Mouse (Mus musculus): ENCODE data around the gene Lama2. TPM values are rescaled to one million over a fixed set of nuclear protein-coding genes. Genes with fewer than 3 reads are reported as not detected.

The Lama2 gene
- polyA plus RNA-seq, 2 experiments: 14.6 to 20.5 TPM

DNA sequence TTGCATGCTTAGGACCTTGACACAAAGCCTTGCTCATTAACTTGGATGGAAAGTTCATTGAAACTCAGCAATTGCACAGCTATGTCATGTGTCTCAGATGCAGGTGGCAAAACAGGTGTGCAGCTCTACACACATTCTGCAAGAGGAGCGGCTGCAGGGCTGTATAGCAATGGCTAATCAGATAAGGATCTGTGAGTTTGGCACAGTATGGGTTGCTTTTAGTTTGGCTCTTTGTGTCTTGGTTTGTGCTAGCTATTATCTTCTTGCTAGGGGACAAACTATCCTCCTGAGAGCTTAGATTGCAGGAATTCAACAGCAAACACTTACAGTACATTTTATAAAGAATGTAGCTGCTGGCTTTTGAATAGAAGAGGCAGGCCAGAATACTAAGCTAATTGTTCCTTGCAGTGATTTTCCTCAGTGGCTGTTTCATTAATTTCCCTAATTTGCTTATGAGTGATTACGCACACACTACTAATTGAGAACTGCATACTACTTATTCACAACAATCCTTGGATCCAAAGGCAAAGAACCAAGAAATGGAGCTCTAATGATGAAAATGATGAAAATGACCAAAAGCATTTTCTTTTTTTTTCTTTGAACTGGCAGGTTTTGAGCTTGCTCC is 617.9 kb downstream of the Lama2 start:
- Histone ChIP-seq H3K27ac (replicated peaks; ENCODE audit: low read depth, low read length) (no peak overlapping the region), H3K9ac (ENCODE audit: low read depth, low read length, severe bottlenecking) (no peak overlapping the region), H3K36me3 (ENCODE audit: control insufficient read depth, insufficient read depth, low read length) (no peaks in the 10 kb centered on the region), H3K9me3 (ENCODE audit: control insufficient read depth, low read length) (no peaks in the 10 kb centered on the region), H3K27me3 (ENCODE audit: control insufficient read depth, insufficient read depth, low read length) (no peaks in the 10 kb centered on the region), H3K4me1 (ENCODE audit: control insufficient read depth, insufficient read depth, low read length) (no peaks in the 10 kb centered on the region), H3K4me2 (replicated peaks; ENCODE audit: low read depth, low read length, severe bottlenecking) (no peak overlapping the region), H3K4me3 (replicated peaks; ENCODE audit: low read length) (no peak overlapping the region)
- no peak for TF ChIP-seq POLR2A (IDR thresholded peaks at IDR 0.05; ENCODE audit: borderline replicate concordance, extremely low read depth, insufficient read depth, insufficient read length)
- 71% methylated on average over 2 of the region's 2 CpGs for WGBS
- ATAC-seq (ENCODE audit: low FRiP score, low read depth): no peak
- DNase-seq (ENCODE audit: low spot score): no peak

DNA sequence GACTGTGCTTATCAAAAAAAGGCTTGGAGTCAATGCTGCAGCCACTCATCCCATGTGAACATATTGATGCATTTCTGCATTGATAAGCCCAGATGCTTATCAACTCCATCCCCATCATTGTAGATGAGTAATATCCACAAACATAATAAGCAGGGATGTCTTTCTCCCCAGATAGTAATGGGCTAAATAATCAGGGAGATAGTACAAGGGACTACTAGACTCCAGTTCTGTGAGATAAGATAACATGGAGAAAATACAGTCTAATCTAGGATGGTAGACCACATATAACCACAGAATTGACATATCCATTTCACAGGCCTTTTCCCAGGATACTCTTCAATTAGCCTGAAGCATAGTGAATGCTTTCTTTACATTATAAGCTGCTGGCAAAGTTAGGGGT is 622.9 kb downstream of the Lama2 start:
- H3K4me2 ChIP-seq (replicated peaks; ENCODE audit: low read depth, low read length, severe bottlenecking): no peak overlapping the region
- no peaks in the 10 kb centered on the region for H3K9me3 ChIP-seq (ENCODE audit: control insufficient read depth, low read length)
- DNase-seq (ENCODE audit: low spot score) (no peak), ATAC-seq (ENCODE audit: low FRiP score, low read depth) (no peak)
- no peak overlapping the region for H3K27ac ChIP-seq (replicated peaks; ENCODE audit: low read depth, low read length)
- no peak overlapping the region for H3K4me3 ChIP-seq (replicated peaks; ENCODE audit: low read length)
- no peak overlapping the region for H3K9ac ChIP-seq (ENCODE audit: low read depth, low read length, severe bottlenecking)
- no peaks in the 10 kb centered on the region for H3K27me3 ChIP-seq (ENCODE audit: control insufficient read depth, insufficient read depth, low read length)
- H3K36me3 ChIP-seq (ENCODE audit: control insufficient read depth, insufficient read depth, low read length): no peaks in the 10 kb centered on the region
- TF ChIP-seq POLR2A (IDR thresholded peaks at IDR 0.05; ENCODE audit: borderline replicate concordance, extremely low read depth, insufficient read depth, insufficient read length): no peak
- 0 out of 2 replicates have a peak, but pooled peaks cover 11% of the 10 kb centered on the region for H3K4me1 ChIP-seq (ENCODE audit: control insufficient read depth, insufficient read depth, low read length)

DNA sequence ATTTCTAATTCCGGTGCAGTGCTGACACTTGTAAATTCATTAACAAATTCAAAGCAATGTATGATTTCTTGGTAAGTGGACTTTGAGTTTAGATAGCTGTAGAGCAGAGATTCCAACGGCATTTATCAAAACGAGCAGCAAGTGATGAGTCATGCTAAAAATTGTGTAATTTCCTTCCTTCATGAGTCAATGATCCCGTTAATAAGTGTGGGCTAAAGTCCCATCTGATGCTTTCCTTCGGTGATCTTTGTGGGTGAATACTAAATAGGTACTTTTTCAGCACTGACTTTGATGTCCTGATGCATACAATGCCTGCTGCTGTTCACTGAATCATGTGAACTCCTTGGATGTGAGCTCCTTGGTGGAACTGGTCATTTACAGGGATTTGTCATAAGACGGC is 623.6 kb downstream of the Lama2 start:
- DNase-seq (ENCODE audit: low spot score) (no peak), ATAC-seq (ENCODE audit: low FRiP score, low read depth) (no peak)
- Histone ChIP-seq H3K36me3 (ENCODE audit: control insufficient read depth, insufficient read depth, low read length) (no peaks in the 10 kb centered on the region), H3K4me1 (ENCODE audit: control insufficient read depth, insufficient read depth, low read length) (0 out of 2 replicates have a peak, but pooled peaks cover 11% of the 10 kb centered on the region), H3K27me3 (ENCODE audit: control insufficient read depth, insufficient read depth, low read length) (no peaks in the 10 kb centered on the region), H3K4me2 (replicated peaks; ENCODE audit: low read depth, low read length, severe bottlenecking) (no peak overlapping the region), H3K27ac (replicated peaks; ENCODE audit: low read depth, low read length) (no peak overlapping the region), H3K9ac (ENCODE audit: low read depth, low read length, severe bottlenecking) (no peak overlapping the region), H3K9me3 (ENCODE audit: control insufficient read depth, low read length) (no peaks in the 10 kb centered on the region), H3K4me3 (replicated peaks; ENCODE audit: low read length) (no peak overlapping the region)
- WGBS: 75% methylated on average over 6 of the region's 6 CpGs
- TF ChIP-seq POLR2A (IDR thresholded peaks at IDR 0.05; ENCODE audit: borderline replicate concordance, extremely low read depth, insufficient read depth, insufficient read length): no peak

DNA sequence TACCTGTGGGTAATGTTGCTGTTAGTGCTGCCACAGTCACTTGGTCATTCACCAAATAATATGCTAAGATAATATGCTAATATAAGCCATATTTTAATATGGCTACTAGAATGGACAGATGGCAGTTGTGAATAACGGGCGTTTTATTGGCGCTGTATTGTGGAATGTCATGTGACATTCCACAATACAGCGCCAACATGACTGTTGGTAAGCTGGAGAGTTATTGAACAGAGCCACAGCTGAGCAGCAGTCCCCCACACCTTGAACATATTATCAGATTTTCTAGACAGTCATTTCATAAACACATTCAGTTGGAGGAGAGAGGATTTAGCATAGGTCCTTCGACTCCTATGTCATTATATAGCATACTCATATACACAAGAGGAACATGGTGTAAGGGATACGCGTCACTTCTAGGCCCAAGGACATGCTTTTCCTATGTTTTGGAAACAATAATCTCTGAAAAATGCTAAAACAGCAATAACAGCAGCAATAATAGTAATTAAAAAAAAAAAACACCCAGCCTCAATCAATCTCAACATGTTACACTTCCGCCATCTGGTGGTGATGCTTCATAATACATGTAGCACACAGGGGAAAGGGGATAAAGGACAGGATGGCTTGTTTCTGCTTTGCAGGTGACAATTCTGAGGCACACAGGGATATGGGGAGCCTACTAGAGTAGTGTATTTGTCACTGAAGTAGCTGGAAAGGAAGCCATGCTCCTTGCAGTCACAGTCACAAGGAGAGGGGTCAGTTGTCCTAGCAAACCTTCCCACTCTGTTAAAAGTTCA is 624.2 kb downstream of the Lama2 start:
- WGBS: 60% methylated on average over 8 of the region's 8 CpGs
- Histone ChIP-seq H3K4me1 (ENCODE audit: control insufficient read depth, insufficient read depth, low read length) (0 out of 2 replicates have a peak, but pooled peaks cover 11% of the 10 kb centered on the region), H3K4me2 (replicated peaks; ENCODE audit: low read depth, low read length, severe bottlenecking) (no peak overlapping the region), H3K4me3 (replicated peaks; ENCODE audit: low read length) (no peak overlapping the region), H3K27me3 (ENCODE audit: control insufficient read depth, insufficient read depth, low read length) (no peaks in the 10 kb centered on the region), H3K9me3 (ENCODE audit: control insufficient read depth, low read length) (no peaks in the 10 kb centered on the region), H3K9ac (ENCODE audit: low read depth, low read length, severe bottlenecking) (no peak overlapping the region), H3K36me3 (ENCODE audit: control insufficient read depth, insufficient read depth, low read length) (no peaks in the 10 kb centered on the region), H3K27ac (replicated peaks; ENCODE audit: low read depth, low read length) (no peak overlapping the region)
- ATAC-seq (ENCODE audit: low FRiP score, low read depth) (no peak), DNase-seq (ENCODE audit: low spot score) (peak; percentile 45)
- no peak for TF ChIP-seq POLR2A (IDR thresholded peaks at IDR 0.05; ENCODE audit: borderline replicate concordance, extremely low read depth, insufficient read depth, insufficient read length)

DNA sequence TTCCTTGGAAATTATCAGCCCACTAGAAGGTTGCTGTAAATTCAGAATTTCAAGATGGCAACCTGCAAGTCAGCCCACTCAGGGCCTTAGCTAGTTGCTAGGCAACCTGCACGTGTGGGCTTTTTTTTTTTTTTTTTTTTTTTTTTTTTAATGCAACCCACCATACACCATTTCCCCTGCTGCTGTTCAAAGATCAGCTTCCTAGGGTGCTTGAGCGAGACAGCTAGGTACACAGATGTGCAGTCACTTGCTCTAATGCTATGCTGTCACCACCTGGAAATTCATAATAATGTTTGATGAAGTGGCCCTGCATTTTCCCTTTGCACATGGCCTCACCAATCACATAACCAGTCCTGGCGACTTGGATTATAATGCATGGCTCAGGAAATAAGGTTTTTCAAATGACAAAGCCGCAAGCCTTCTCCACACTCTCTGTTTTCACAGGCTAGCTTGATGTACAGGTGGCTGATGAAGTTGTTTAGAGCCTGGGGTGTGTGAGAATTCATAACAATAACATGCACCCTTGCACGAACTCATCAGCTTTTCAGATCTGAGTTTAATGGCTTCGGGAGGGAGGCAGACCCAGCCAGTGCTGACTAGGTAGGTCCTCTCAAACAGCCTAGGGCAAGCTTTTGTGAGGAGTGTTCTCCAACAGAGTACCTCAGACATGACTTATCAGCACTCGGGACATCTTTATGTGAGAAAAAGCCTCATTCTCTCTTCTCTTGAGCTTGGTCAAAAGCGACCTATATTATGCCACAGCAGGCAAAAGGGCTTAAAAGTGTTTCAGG is 625.4 kb downstream of the Lama2 start:
- H3K9ac ChIP-seq (ENCODE audit: low read depth, low read length, severe bottlenecking): no peak overlapping the region
- DNase-seq (ENCODE audit: low spot score) (no peak), ATAC-seq (ENCODE audit: low FRiP score, low read depth) (no peak)
- no peak overlapping the region for H3K27ac ChIP-seq (replicated peaks; ENCODE audit: low read depth, low read length)
- no peak overlapping the region for H3K4me3 ChIP-seq (replicated peaks; ENCODE audit: low read length)
- no peaks in the 10 kb centered on the region for H3K36me3 ChIP-seq (ENCODE audit: control insufficient read depth, insufficient read depth, low read length)
- 0 out of 2 replicates have a peak, but pooled peaks cover 11% of the 10 kb centered on the region for H3K4me1 ChIP-seq (ENCODE audit: control insufficient read depth, insufficient read depth, low read length)
- H3K27me3 ChIP-seq (ENCODE audit: control insufficient read depth, insufficient read depth, low read length): no peaks in the 10 kb centered on the region
- TF ChIP-seq POLR2A (IDR thresholded peaks at IDR 0.05; ENCODE audit: borderline replicate concordance, extremely low read depth, insufficient read depth, insufficient read length): no peak
- 43% methylated on average over 8 of the region's 8 CpGs for WGBS
- no peak overlapping the region for H3K4me2 ChIP-seq (replicated peaks; ENCODE audit: low read depth, low read length, severe bottlenecking)
- H3K9me3 ChIP-seq (ENCODE audit: control insufficient read depth, low read length): no peaks in the 10 kb centered on the region
